Mouse (Mus musculus) liver, embryonic 12.5 days (tissue): ENCODE data around the gene Tubgcp2. TPM values are rescaled to one million over a fixed set of nuclear protein-coding genes. Genes with fewer than 3 reads are reported as not detected.
A peak's percentile ranks its signal among the peaks of the same experiment; 100 is the strongest.

Experiments used
- ATAC-seq: fragments of 200-750 bp; cut with Nextera tagmentation; 2 replicates; pipeline ENCODE4 v1.8.0; 2017; ENCODE audit warnings: moderate number of reproducible peaks, mild to moderate bottlenecking, moderate library complexity
- H3K27ac ChIP-seq: fragments of 300-500 bp; sonication (generic); 2 replicates; pipeline ENCODE4 v1.5.1; 2016; ENCODE audit warnings: mild to moderate bottlenecking
- H3K27me3 ChIP-seq: fragments of 300-500 bp; sonication (generic); replicated peaks from 2 replicates; pipeline ENCODE4 v1.6.1; 2016; ENCODE audit warnings: mild to moderate bottlenecking, moderate library complexity
- H3K36me3 ChIP-seq: fragments of 300-500 bp; sonication (generic); 2 replicates; pipeline ENCODE4 v1.6.1; 2016; ENCODE audit warnings: mild to moderate bottlenecking, moderate library complexity
- H3K4me1 ChIP-seq: fragments of 300-500 bp; sonication (generic); 2 replicates; pipeline ENCODE4 v1.6.1; 2016
- H3K4me2 ChIP-seq: fragments of 300-500 bp; sonication (generic); 2 replicates; pipeline ENCODE4 v1.6.1; 2016; ENCODE audit warnings: mild to moderate bottlenecking, moderate library complexity
- H3K4me3 ChIP-seq: fragments of 300-500 bp; sonication (generic); 2 replicates; pipeline ENCODE4 v1.5.1; 2016; ENCODE audit warnings: mild to moderate bottlenecking, moderate library complexity
- H3K9ac ChIP-seq: fragments of 300-500 bp; sonication (generic); 2 replicates; pipeline ENCODE4 v1.6.1; 2016; ENCODE audit warnings: mild to moderate bottlenecking, moderate library complexity
- H3K9me3 ChIP-seq: fragments of 300-500 bp; sonication (generic); replicated peaks from 2 replicates; pipeline ENCODE4 v1.6.1; 2016; ENCODE audit warnings: mild to moderate bottlenecking, moderate library complexity
- WGBS: fragments of 180-500 bp; shearing (Covaris S2); methylation state at CpG from one replicate; pipeline ENCODE4 v1.1.7; 2016; ENCODE audit not compliant: insufficient replicate concordance; 5-methylcytosine and 5-hydroxymethylcytosine counted together
- microRNA counts: library from miRNA; unstranded; fragments of <30 nt; microRNA quantifications from one replicate; lab custom pipeline; 2017
- microRNA-seq: library from miRNA; unstranded; fragments of <30 nt; microRNA quantifications from one replicate; pipeline ENCODE4, GENCODE M21; 2017
- polyA plus RNA-seq: library from polyadenylated mRNA; unstranded; fragments of >200 nt; fragmentation: Nextera tagmentation; extraction: Ambion mirVana; gene quantifications from 2 replicates; pipeline ENCODE4 v1.2.1, GENCODE M21; 2016

Tubgcp2 gene
- polyA plus RNA-seq, 1 experiment from 2014 or later = 38.3 TPM

- ATAC-seq = no peak
- Histone ChIP-seq H3K9ac (no peak overlapping the region), H3K4me3 (0 out of 2 replicates have a peak overlapping the region, but pooled peaks have one; percentile 66), H3K4me2 (no peak overlapping the region), H3K27me3 (peaks cover 39% of the 10 kb centered on the region), H3K36me3 (no peaks in the 10 kb centered on the region), H3K4me1 (peaks cover 35% of the 10 kb centered on the region), H3K9me3 (no peaks in the 10 kb centered on the region), H3K27ac (no peak overlapping the region)
- WGBS = 63% methylated on average over 6 of the region's 6 CpGs
Observed at GRCm38 (mm10) chr7:139951991-139952633, 84.4 kb downstream of the Tubgcp2 start.

- no peaks in the 10 kb centered on the region for H3K36me3 ChIP-seq
- WGBS = 2% methylated on average over 16 of the region's 16 CpGs
- H3K9ac ChIP-seq = peak overlapping the region; percentile 57
- no peaks in the 10 kb centered on the region for H3K9me3 ChIP-seq
- H3K4me3 ChIP-seq = peak overlapping the region; percentile 66
- peak overlapping the region; percentile 92 for H3K4me2 ChIP-seq
- H3K27me3 ChIP-seq = peaks cover 40% of the 10 kb centered on the region
- peaks cover 31% of the 10 kb centered on the region for H3K4me1 ChIP-seq
- 0 out of 2 replicates have a peak, but pooled peaks have one; percentile 20 for ATAC-seq
- H3K27ac ChIP-seq = 0 out of 2 replicates have a peak overlapping the region, but pooled peaks have one; percentile 48
Observed at GRCm38 (mm10) chr7:139951079-139951478, 85.4 kb downstream of the Tubgcp2 start.

GRCm38 (mm10) chr7:139950283-139950971 is 86.0 kb downstream of the Tubgcp2 start:
- Histone ChIP-seq H3K9ac (peak overlapping the region; percentile 57), H3K4me1 (peaks cover 24% of the 10 kb centered on the region), H3K9me3 (no peaks in the 10 kb centered on the region), H3K27me3 (peaks cover 43% of the 10 kb centered on the region), H3K4me2 (peak overlapping the region; percentile 92), H3K36me3 (no peaks in the 10 kb centered on the region), H3K27ac (peak overlapping the region; percentile 48; the same call in 1 of the 2 replicates), H3K4me3 (peak overlapping the region; percentile 66)
- peak; percentile 80 for ATAC-seq
- under 1% methylated on average over 33 of the region's 33 CpGs for WGBS

- no peaks in the 10 kb centered on the region for H3K9me3 ChIP-seq
- no peak overlapping the region for H3K27ac ChIP-seq
- H3K4me1 ChIP-seq = peaks cover 20% of the 10 kb centered on the region
- H3K4me3 ChIP-seq = peak overlapping the region; percentile 66
- H3K36me3 ChIP-seq = no peaks in the 10 kb centered on the region
- H3K9ac ChIP-seq = peak overlapping the region; percentile 57
- peak overlapping the region; percentile 92 for H3K4me2 ChIP-seq
- ATAC-seq = peak; percentile 71
- peaks cover 48% of the 10 kb centered on the region for H3K27me3 ChIP-seq
- WGBS = 0% methylated on average over 15 of the region's 15 CpGs
Observed at GRCm38 (mm10) chr7:139949893-139950282, 86.6 kb downstream of the Tubgcp2 start.

GRCm38 (mm10) chr7:139946032-139946431 is 90.4 kb downstream of the Tubgcp2 start:
- H3K4me2 ChIP-seq = no peak overlapping the region

More at GRCm38 (mm10) chr7:139946032-139946431, 90.4 kb downstream of the Tubgcp2 start:
- Histone ChIP-seq H3K9ac (no peak overlapping the region), H3K27ac (no peak overlapping the region), H3K4me1 (peaks cover 21% of the 10 kb centered on the region), H3K27me3 (peaks cover 87% of the 10 kb centered on the region), H3K4me3 (no peak overlapping the region), H3K9me3 (no peaks in the 10 kb centered on the region), H3K36me3 (no peaks in the 10 kb centered on the region)
- 27% methylated on average over 5 of the region's 5 CpGs for WGBS
- no peak for ATAC-seq

MicroRNAs encoded within 50 kb of the gene (microRNA counts, 519-probe panel; counts per million panel counts)
- microRNA mmu-miR-202-3p (lab: Ali Mortazavi, UCI) = 582 counts per million, percentile 70 among the panel's probes with 10 or more counts
- microRNA mmu-miR-202-5p (lab: Ali Mortazavi, UCI) = 582 counts per million, percentile 70 among the panel's probes with 10 or more counts

Small RNA genes lying within 50 kb of the gene (microRNA-seq; reads per million reads assigned to microRNA genes)
- gene Mir202 = not detected
- not detected for gene Mir7062
- gene mmu-mir-7686 = not detected

Other genes starting within 250 kb of the Tubgcp2 start
- gene Adgra1, start 202.5 kb downstream of the Tubgcp2 start, polyA plus RNA-seq = 0.20 and 0.28 TPM in 2 replicates
- gene Kndc1, start 142.0 kb downstream of the Tubgcp2 start, polyA plus RNA-seq = 0.05 TPM in 1 of 2 replicates, not detected in the other
- gene Utf1, start 92.9 kb downstream of the Tubgcp2 start, polyA plus RNA-seq = not detected in 2 replicates
- not detected in 2 replicates for gene 6430531B16Rik, start 57.9 kb downstream of the Tubgcp2 start, polyA plus RNA-seq
- 0.61 and 0.83 TPM in 2 replicates for gene Adam8, start 44.1 kb downstream of the Tubgcp2 start, polyA plus RNA-seq
- 28.7 and 29.6 TPM in 2 replicates for gene Zfp511, start 278 bp downstream of the Tubgcp2 start, polyA plus RNA-seq
- not detected in 2 replicates for gene Msx3, start 12.4 kb upstream of the Tubgcp2 start, polyA plus RNA-seq
- 0.33 and 0.38 TPM in 2 replicates for gene Caly, start 45.9 kb upstream of the Tubgcp2 start, polyA plus RNA-seq
- gene Prap1, start 56.7 kb upstream of the Tubgcp2 start, polyA plus RNA-seq = not detected in 2 replicates
- 7.4 and 7.6 TPM in 2 replicates for gene Fuom, start 65.8 kb upstream of the Tubgcp2 start, polyA plus RNA-seq
- 11.0 and 11.5 TPM in 2 replicates for gene Paox, start 79.1 kb upstream of the Tubgcp2 start, polyA plus RNA-seq
- 78.4 and 78.7 TPM in 2 replicates for gene Echs1, start 79.8 kb upstream of the Tubgcp2 start, polyA plus RNA-seq
- 25.4 and 25.6 TPM in 2 replicates for gene Mtg1, start 100.9 kb upstream of the Tubgcp2 start, polyA plus RNA-seq
- gene Sprn, start 118.2 kb upstream of the Tubgcp2 start, polyA plus RNA-seq = 0.04 TPM in 1 of 2 replicates, not detected in the other
- not detected in 2 replicates for gene Olfr522, start 128.1 kb upstream of the Tubgcp2 start, polyA plus RNA-seq
- gene Olfr523, start 136.5 kb upstream of the Tubgcp2 start, polyA plus RNA-seq = not detected in 2 replicates
- gene Olfr524, start 169.3 kb upstream of the Tubgcp2 start, polyA plus RNA-seq = not detected in 2 replicates
- 0.08 TPM in 1 of 2 replicates, not detected in the other for gene Cd163l1, start 181.6 kb upstream of the Tubgcp2 start, polyA plus RNA-seq
- not detected in 2 replicates for gene 5830411N06Rik, start 210.6 kb upstream of the Tubgcp2 start, polyA plus RNA-seq